Mouse (Mus musculus): ENCODE data around the gene Ints6. TPM values are rescaled to one million over a fixed set of nuclear protein-coding genes. Genes with fewer than 3 reads are reported as not detected.

Gene Ints6
- polyA plus RNA-seq (2012; rRNA removed), result 4.8 and 8.1 TPM in 2 replicates

DNA sequence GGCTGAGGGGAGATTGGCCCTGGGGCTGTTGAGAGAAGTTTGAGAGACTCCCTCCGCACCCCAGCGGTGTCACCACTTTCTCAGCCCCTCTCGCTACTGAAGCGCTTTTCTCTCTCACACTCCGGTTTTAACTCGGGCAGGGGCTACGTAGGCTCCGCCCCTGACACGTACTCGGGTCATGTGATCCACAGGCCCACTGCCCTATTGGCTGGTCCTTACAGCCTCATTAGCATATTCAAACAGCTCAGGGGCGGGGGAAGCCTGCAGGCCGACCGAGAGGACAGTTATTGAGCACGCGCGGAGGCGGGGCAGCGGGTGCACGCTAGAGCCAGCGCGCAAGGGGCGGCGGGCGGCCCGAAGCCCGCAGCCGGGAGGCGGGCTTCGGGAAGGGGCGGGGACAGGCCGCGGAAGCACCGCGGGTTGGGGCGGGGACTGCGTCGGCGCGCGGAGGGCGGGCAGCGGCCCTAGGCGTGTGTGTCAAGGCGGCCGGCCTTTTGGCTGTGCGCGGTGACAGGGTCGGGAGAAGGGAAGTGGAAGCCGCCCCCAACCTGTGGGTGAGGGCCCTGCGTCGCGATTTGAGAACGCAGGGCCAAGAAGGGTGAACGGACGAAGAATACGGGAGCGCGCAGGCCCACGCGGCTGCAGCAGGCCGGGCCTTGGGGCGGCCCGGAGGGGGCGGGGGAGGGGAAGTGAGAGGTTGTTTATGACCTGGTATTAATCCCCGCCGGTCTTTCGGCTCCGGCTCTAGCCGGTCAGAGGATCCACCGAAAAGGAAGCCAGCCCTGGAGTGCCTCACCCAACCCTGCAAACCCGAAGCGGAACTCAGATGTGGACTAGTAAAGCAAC is at the start of gene Ints6:
TSS of gene Ints6 (minus strand) at position 134 of the 846 bp plus-strand sequence.
- TF ChIP-seq CTCF (IDR thresholded peaks at IDR 0.05; ENCODE audit: extremely low read depth, insufficient read depth, insufficient read length, insufficient replicate concordance) (no peak), POLR2A (IDR thresholded peaks at IDR 0.05; ENCODE audit: low read depth, low read length) (peak; percentile 100)
- under 1% methylated on average over 69 of the region's 72 CpGs for whole genome bisulfite sequencing
- Histone ChIP-seq H3K4me1 (ENCODE audit: control insufficient read depth, insufficient read depth, insufficient read length) (no peaks in the 10 kb centered on the region; the same call in 1 of the 2 replicates), H3K36me3 (ENCODE audit: control insufficient read depth, insufficient read depth, low read length) (no peaks in the 10 kb centered on the region; the same call in 1 of the 2 replicates), H3K27me3 (ENCODE audit: control insufficient read depth, insufficient read depth, low read length) (no peaks in the 10 kb centered on the region), H3K27ac (ENCODE audit: insufficient read depth, low read length) (peak within 1 kb of the TSS; percentile 96), H3K4me3 (ENCODE audit: extremely low read depth, insufficient read depth, insufficient read length) (peak within 1 kb of the TSS; percentile 78)
- peak; percentile 98 to 99 for DNase-seq (ENCODE audit: low read depth in 1 of 2, low spot score in 2 of 2)

GRCm38 (mm10) chr14:62808661-62809523 is 47.9 kb upstream of the Ints6 start:
- no peaks in the 10 kb centered on the region for H3K4me1 ChIP-seq (ENCODE audit: control insufficient read depth, insufficient read depth, insufficient read length)
- no peaks in the 10 kb centered on the region for H3K36me3 ChIP-seq (ENCODE audit: control insufficient read depth, insufficient read depth, low read length)
- H3K4me3 ChIP-seq (ENCODE audit: extremely low read depth, insufficient read depth, insufficient read length), result no peak overlapping the region
- no peak for DNase-seq (ENCODE audit: low read depth in 1 of 2, low spot score in 2 of 2)
- no peak for TF ChIP-seq POLR2A (IDR thresholded peaks at IDR 0.05; ENCODE audit: low read depth, low read length)
- TF ChIP-seq CTCF (IDR thresholded peaks at IDR 0.05; ENCODE audit: extremely low read depth, insufficient read depth, insufficient read length, insufficient replicate concordance), result no peak
- no peaks in the 10 kb centered on the region for H3K27me3 ChIP-seq (ENCODE audit: control insufficient read depth, insufficient read depth, low read length)
- WGBS, result 56% methylated on average over 7 of the region's 7 CpGs
- no peak overlapping the region for H3K27ac ChIP-seq (ENCODE audit: insufficient read depth, low read length)

DNA sequence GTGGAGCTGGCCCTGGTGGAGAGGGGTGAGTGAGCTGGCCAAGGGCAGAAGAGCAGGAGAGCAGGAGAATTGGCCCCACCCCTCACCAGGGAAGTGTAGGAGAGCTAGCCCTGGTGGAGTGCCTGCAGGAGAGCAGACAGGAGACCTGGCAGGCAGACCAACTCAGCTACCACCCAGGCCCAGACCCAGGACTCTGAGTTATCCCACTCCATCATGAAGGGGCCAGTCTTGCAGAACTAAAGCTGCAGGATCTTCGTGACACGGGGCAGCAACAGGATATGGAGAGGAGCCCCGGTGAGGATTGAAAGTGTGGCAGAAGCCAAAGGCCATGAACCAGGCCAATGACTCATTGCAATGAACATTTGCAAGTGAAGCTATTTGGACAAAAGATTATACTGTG is 46.0 kb upstream of the Ints6 start:
- no peak overlapping the region for H3K27ac ChIP-seq (ENCODE audit: insufficient read depth, low read length)
- DNase-seq (ENCODE audit: low read depth in 1 of 2, low spot score in 2 of 2), result no peak

GRCm38 (mm10) chr14:62803204-62803603 is 42.2 kb upstream of the Ints6 start:
- TF ChIP-seq CTCF (IDR thresholded peaks at IDR 0.05; ENCODE audit: extremely low read depth, insufficient read depth, insufficient read length, insufficient replicate concordance) (no peak), POLR2A (IDR thresholded peaks at IDR 0.05; ENCODE audit: low read depth, low read length) (no peak)
- DNase-seq (ENCODE audit: low read depth in 1 of 2, low spot score in 2 of 2), result no peak
- WGBS, result 93% methylated on average over 5 of the region's 5 CpGs
- Histone ChIP-seq H3K4me3 (ENCODE audit: extremely low read depth, insufficient read depth, insufficient read length) (no peak overlapping the region), H3K36me3 (ENCODE audit: control insufficient read depth, insufficient read depth, low read length) (no peaks in the 10 kb centered on the region), H3K27me3 (ENCODE audit: control insufficient read depth, insufficient read depth, low read length) (no peaks in the 10 kb centered on the region), H3K4me1 (ENCODE audit: control insufficient read depth, insufficient read depth, insufficient read length) (no peaks in the 10 kb centered on the region), H3K27ac (ENCODE audit: insufficient read depth, low read length) (no peak overlapping the region)

More for the DNA sequence above, 46.0 kb upstream of the Ints6 start:
- WGBS, result 83% methylated on average over 3 of the region's 3 CpGs
- H3K27me3 ChIP-seq (ENCODE audit: control insufficient read depth, insufficient read depth, low read length), result no peaks in the 10 kb centered on the region
- no peak overlapping the region for H3K4me3 ChIP-seq (ENCODE audit: extremely low read depth, insufficient read depth, insufficient read length)
- H3K36me3 ChIP-seq (ENCODE audit: control insufficient read depth, insufficient read depth, low read length), result no peaks in the 10 kb centered on the region
- H3K4me1 ChIP-seq (ENCODE audit: control insufficient read depth, insufficient read depth, insufficient read length), result no peaks in the 10 kb centered on the region
- TF ChIP-seq POLR2A (IDR thresholded peaks at IDR 0.05; ENCODE audit: low read depth, low read length), result no peak

- no peaks in the 10 kb centered on the region for H3K4me1 ChIP-seq (ENCODE audit: control insufficient read depth, insufficient read depth, insufficient read length)
- no peaks in the 10 kb centered on the region for H3K27me3 ChIP-seq (ENCODE audit: control insufficient read depth, insufficient read depth, low read length)
- H3K4me3 ChIP-seq (ENCODE audit: extremely low read depth, insufficient read depth, insufficient read length), result no peak overlapping the region
- no peak for TF ChIP-seq POLR2A (IDR thresholded peaks at IDR 0.05; ENCODE audit: low read depth, low read length)
- no peak for TF ChIP-seq CTCF (IDR thresholded peaks at IDR 0.05; ENCODE audit: extremely low read depth, insufficient read depth, insufficient read length, insufficient replicate concordance)
- 81% methylated on average over 3 of the region's 3 CpGs for WGBS
- no peaks in the 10 kb centered on the region for H3K36me3 ChIP-seq (ENCODE audit: control insufficient read depth, insufficient read depth, low read length)
- no peak overlapping the region for H3K27ac ChIP-seq (ENCODE audit: insufficient read depth, low read length)
- DNase-seq (ENCODE audit: low read depth in 1 of 2, low spot score in 2 of 2), result no peak
Observed at GRCm38 (mm10) chr14:62800791-62801190, 39.8 kb upstream of the Ints6 start.

DNA sequence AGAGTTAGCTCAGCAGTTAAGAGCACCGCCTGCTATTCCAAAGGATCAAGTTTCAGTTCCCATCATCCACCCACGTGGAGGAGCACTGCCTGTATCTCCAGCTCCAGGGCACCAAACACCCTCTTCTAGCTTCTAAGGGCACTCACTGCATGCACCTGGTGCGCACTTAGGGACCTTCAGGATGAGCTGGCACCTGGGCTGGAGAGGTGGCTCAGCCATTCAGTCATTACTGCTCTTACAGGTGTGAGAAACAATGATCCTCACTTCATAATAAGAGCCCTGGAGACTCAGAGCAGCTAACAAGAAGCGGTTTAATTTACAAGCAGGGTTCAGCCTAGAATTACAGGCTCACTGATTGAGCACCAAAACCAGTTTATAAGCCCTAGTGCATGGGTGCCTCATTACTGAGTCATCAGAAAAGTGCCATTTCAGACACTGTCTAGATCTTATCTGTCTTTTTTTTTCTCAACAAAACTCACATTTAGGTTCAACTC is 37.7 kb upstream of the Ints6 start:
- Histone ChIP-seq H3K27me3 (ENCODE audit: control insufficient read depth, insufficient read depth, low read length) (no peaks in the 10 kb centered on the region), H3K4me1 (ENCODE audit: control insufficient read depth, insufficient read depth, insufficient read length) (no peaks in the 10 kb centered on the region), H3K36me3 (ENCODE audit: control insufficient read depth, insufficient read depth, low read length) (no peaks in the 10 kb centered on the region), H3K4me3 (ENCODE audit: extremely low read depth, insufficient read depth, insufficient read length) (no peak overlapping the region), H3K27ac (ENCODE audit: insufficient read depth, low read length) (no peak overlapping the region)
- WGBS, result 31% methylated on average over 4 of the region's 4 CpGs
- no peak for DNase-seq (ENCODE audit: low read depth in 1 of 2, low spot score in 2 of 2)
- TF ChIP-seq CTCF (IDR thresholded peaks at IDR 0.05; ENCODE audit: extremely low read depth, insufficient read depth, insufficient read length, insufficient replicate concordance), result no peak

Data from spleen, adult 2 months (tissue).